Mouse (Mus musculus) small intestine, adult 2 months (tissue): Measurements from ENCODE around the gene Gpx4.
"Not testable (repeated sequence)": the region's sequence is repeated elsewhere in the genome, so short reads cannot be mapped to it uniquely, and the experiment has no call there.

ENCODE experiments used
- CTCF ChIP-seq: fragments of 200-500 bp; IDR thresholded peaks from 2 replicates; pipeline ENCODE4 v1.5.1; 2012; ENCODE audit warnings: low read depth, mild to moderate bottlenecking, control low read depth, inconsistent platforms, low read length, moderate library complexity, mixed read lengths; ENCODE audit not compliant: insufficient replicate concordance, insufficient read length; ENCODE audit errors: extremely low read depth
- POLR2A ChIP-seq: fragments of 200-500 bp; IDR thresholded peaks from 2 replicates; pipeline ENCODE4 v1.6.1; 2012; ENCODE audit warnings: low read depth, mild to moderate bottlenecking, control low read depth, inconsistent platforms, low read length, moderate library complexity

DNA sequence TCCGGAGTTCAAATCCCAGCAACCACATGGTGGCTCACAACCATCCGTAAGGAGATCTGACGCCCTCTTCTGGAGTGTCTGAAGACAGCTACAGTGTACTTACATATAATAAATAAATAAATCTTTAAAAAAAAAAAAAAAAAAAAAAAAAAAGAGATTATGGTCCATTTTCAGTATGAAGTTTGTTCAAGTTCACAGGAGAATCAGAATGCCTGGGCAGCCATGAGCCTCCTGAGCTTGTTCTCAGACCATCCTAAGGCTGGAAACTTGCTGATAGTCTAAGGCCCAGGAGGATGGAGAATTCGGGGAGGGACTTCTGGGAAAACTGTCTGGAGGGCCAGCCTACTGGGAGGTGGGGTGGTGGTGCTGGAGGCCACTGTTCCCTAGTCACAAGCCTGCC, 1.6 kb upstream of the Gpx4 start:
- TF ChIP-seq CTCF, POLR2A: not testable (repeated sequence)
